Comparison of ENCODE assay signal across 12 mouse cellular contexts in the genomic region with DNA sequence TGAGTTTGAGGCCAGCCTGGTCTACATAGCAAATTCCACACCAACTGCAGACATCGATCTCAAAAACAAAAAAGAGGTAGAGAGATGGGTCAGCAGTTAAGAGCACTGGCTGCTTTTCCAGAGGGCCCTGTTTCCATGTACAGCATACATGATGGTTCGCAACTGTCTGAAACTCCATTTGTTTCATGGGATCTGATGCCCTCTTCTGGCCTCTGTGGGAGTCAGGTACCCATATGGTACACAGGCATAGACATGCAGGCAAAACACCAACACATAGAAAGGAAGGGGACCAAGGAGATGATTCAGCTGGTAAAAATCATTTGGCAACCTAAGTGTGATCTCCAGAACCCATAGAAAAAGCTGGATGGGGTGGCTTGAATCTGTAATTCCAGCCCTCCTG. TPM values are rescaled to one million over a fixed set of nuclear protein-coding genes. Genes with fewer than 3 reads are reported as not detected.
DNase-seq lines count a peak whose midpoint lies in the region; ATAC-seq and TF ChIP-seq lines count a peak whose summit lies in the region.
"Had no signal": no experiment of that assay in that cellular context is flagged by ENCODE, and none has a peak within 500 bp of the region (broad histone marks: within the 10 kb centered on the region; RNA-seq: fewer than 3 reads in every experiment).

No protein-coding gene starts in this region.

- H3K36me3 ChIP-seq in heart, embryonic 10.5 days: no peaks in the 10 kb centered on the region
- no peaks in the 10 kb centered on the region for H3K36me3 ChIP-seq in lung, embryonic 14.5 days (ENCODE audit: insufficient read depth)
- no peaks in the 10 kb centered on the region for H3K36me3 ChIP-seq in macrophage (ENCODE audit: inconsistent target)
- H3K36me3 ChIP-seq: stomach, embryonic 15.5 days had no signal

- no peaks in the 10 kb centered on the region for H3K79me2 ChIP-seq in macrophage (ENCODE audit: inconsistent target)

- no peak overlapping the region for H3K4me2 ChIP-seq in lung, embryonic 14.5 days
- H3K4me2 ChIP-seq: stomach, embryonic 15.5 days had no signal

- H3K9ac ChIP-seq in lung, embryonic 14.5 days: no peak overlapping the region
- H3K9ac ChIP-seq: stomach, embryonic 15.5 days had no signal

- WGBS in heart, embryonic 10.5 days: 75% methylated on average over 2 of the region's 2 CpGs
- WGBS in lung, embryonic 14.5 days: 75% methylated on average over 2 of the region's 2 CpGs
- 85% methylated on average over 2 of the region's 2 CpGs for WGBS in macrophage (ENCODE audit: missing documents)

- H3K9me3 ChIP-seq in heart, embryonic 10.5 days: no peaks in the 10 kb centered on the region
- H3K9me3 ChIP-seq in lung, embryonic 14.5 days (ENCODE audit: low read depth, low read length): no peaks in the 10 kb centered on the region
- H3K9me3 ChIP-seq: megakaryocyte, embryonic 14.5 days; stomach, embryonic 15.5 days had no signal

- no peaks in the 10 kb centered on the region for H3K27me3 ChIP-seq in heart, embryonic 10.5 days (ENCODE audit: insufficient read depth, poor library complexity, severe bottlenecking)
- no peaks in the 10 kb centered on the region for H3K27me3 ChIP-seq in lung, embryonic 14.5 days (ENCODE audit: insufficient read depth, low read length)
- H3K27me3 ChIP-seq: megakaryocyte, embryonic 14.5 days; stomach, embryonic 15.5 days had no signal

- peak overlapping the region; percentile 68; the same call in 1 of the 2 replicates for H3K27ac ChIP-seq in heart, embryonic 10.5 days
- H3K27ac ChIP-seq in lung, embryonic 14.5 days (ENCODE audit: low read depth): no peak overlapping the region
- H3K27ac ChIP-seq in macrophage: peak overlapping the region; percentile 56

- ATAC-seq in lung, embryonic 14.5 days (ENCODE audit: insufficient read depth): no peak

- no peak for DNase-seq in heart, embryonic 10.5 days (ENCODE audit: low spot score)
- no peak for DNase-seq in heart, adult 11 months
- peak; percentile 37 for DNase-seq in lung, embryonic 14.5 days
- no peak for DNase-seq in lung, postnatal 25 days (ENCODE audit: low spot score)
- peak; percentile 73 for DNase-seq in NIH3T3 (ENCODE audit: low read depth)
- DNase-seq in frontal cortex, postnatal 36 days (ENCODE audit: low spot score in 2 of 2): no peak

- no peak overlapping the region for H3K4me3 ChIP-seq in heart, embryonic 10.5 days
- no peak overlapping the region for H3K4me3 ChIP-seq in lung, embryonic 14.5 days (ENCODE audit: low read depth, low read length)
- no peak overlapping the region for H3K4me3 ChIP-seq in macrophage (ENCODE audit: inconsistent target)
- H3K4me3 ChIP-seq: erythroblast, embryonic 14.5 days; megakaryocyte, embryonic 14.5 days; stomach, embryonic 15.5 days had no signal

- peaks cover 91% of the 10 kb centered on the region for H3K4me1 ChIP-seq in heart, embryonic 10.5 days
- peaks cover 24% of the 10 kb centered on the region for H3K4me1 ChIP-seq in lung, embryonic 14.5 days (ENCODE audit: insufficient read depth)

- TF ChIP-seq CTCF in lung, embryonic 14.5 days (IDR thresholded peaks at IDR 0.05; ENCODE audit: low read depth): peak; percentile 56

RNA-seq across cellular contexts. Expression of gene Tex44, which starts 12.4 kb away (rescaled TPM):
- polyA plus RNA-seq in heart, embryonic 10.5 days (2016; fragmentation: Nextera tagmentation; extraction: Ambion mirVana): not detected in 2 replicates
- polyA plus RNA-seq in lung, embryonic 14.5 days (2014; fragmentation: Nextera tagmentation; extraction: Ambion mirVana): not detected in 2 replicates
- not detected for total RNA-seq in macrophage (2018; cell fraction: chromatin; rRNA removed)
- not detected for total RNA-seq in macrophage (2018; cell fraction: cytosol; rRNA removed)
- total RNA-seq in macrophage (2018; cell fraction: nucleus; rRNA removed): not detected
- not detected in 3 replicates for polyA plus RNA-seq in macrophage (2018)
- total RNA-seq: heart, postnatal 10 days; left cerebral cortex, adult 18-20 months had no signal
- polyA plus RNA-seq: erythroblast, embryonic 14.5 days; stomach, embryonic 15.5 days had no signal

RNA-seq across cellular contexts. Expression of gene Nmur1, which starts 12.5 kb away (rescaled TPM):
- 0.10 TPM in 1 of 2 replicates, not detected in the other for polyA plus RNA-seq in heart, embryonic 10.5 days (2016; fragmentation: Nextera tagmentation; extraction: Ambion mirVana)
- not detected in 2 replicates for polyA plus RNA-seq in lung, embryonic 14.5 days (2014; fragmentation: Nextera tagmentation; extraction: Ambion mirVana)
- not detected for total RNA-seq in macrophage (2018; cell fraction: chromatin; rRNA removed)
- total RNA-seq in macrophage (2018; cell fraction: cytosol; rRNA removed): under 1 TPM in 1 of 26 experiments, not detected in 25; 0.44 TPM
- total RNA-seq in macrophage (2018; cell fraction: nucleus; rRNA removed): not detected
- polyA plus RNA-seq in macrophage (2018): not detected in 3 replicates
- total RNA-seq: heart, postnatal 10 days; left cerebral cortex, adult 18-20 months had no signal
- polyA plus RNA-seq: erythroblast, embryonic 14.5 days; stomach, embryonic 15.5 days had no signal

Comparison
In these comparisons a context has a peak if more than half of its experiments do, and no peak if none do; other contexts are left out.
1. DNase-seq: peak in lung, embryonic 14.5 days (single experiment) and NIH3T3 (single experiment); none in heart, embryonic 10.5 days (single experiment), heart, adult 11 months (single experiment), lung, postnatal 25 days (single experiment) and frontal cortex, postnatal 36 days (0 of 2).